Mouse (Mus musculus): ENCODE measurements at regions not wholly inside any gene's neighbourhood (a gene's known extent, or its start where the extent isn't known, plus 50 kb on each side); places are given as distances from the start of the nearest gene placed in this dataset.

- Histone ChIP-seq H3K9ac (no peak overlapping the region), H3K4me3 (no peak overlapping the region), H3K27ac (replicated peaks) (0 out of 2 replicates have a peak overlapping the region, but pooled peaks have one; percentile 29), H3K4me1 (no peaks in the 10 kb centered on the region; the same call in none of the 2 replicates), H3K9me3 (no peaks in the 10 kb centered on the region), H3K36me3 (no peaks in the 10 kb centered on the region), H3K27me3 (replicated peaks) (no peaks in the 10 kb centered on the region), H3K4me2 (no peak overlapping the region)
- WGBS: 61% methylated on average over 9 of the region's 9 CpGs
- ATAC-seq (ENCODE audit: extremely low read depth, insufficient number of reproducible peaks, low FRiP score, low TSS enrichment): no peak
Observed at GRCm38 (mm10) chr9:103867433-103868209, 106.0 kb upstream of the Tmem108 start.

DNA sequence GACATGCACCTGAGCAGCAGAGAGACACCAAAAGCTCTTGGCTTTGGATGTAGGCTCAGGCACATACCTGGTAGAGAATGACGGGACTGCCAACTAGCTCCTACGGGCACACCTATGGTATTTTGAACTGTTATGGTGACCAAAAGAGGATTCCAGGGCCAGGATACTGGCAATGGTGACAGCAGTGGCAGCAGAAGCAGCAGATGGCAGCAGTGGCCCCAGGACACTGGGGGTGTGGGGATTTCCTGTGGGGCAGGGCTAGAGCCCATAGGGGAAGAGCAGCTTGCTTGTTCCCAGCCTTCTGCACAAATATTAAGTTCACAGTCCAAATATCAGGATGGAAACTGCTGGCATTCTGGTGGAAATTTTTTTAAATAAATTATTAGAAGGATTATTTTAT is 107.6 kb upstream of the Tmem108 start:
- Histone ChIP-seq H3K9me3 (no peaks in the 10 kb centered on the region), H3K4me2 (no peak overlapping the region), H3K4me1 (no peaks in the 10 kb centered on the region; the same call in none of the 2 replicates), H3K27me3 (replicated peaks) (no peaks in the 10 kb centered on the region), H3K9ac (no peak overlapping the region), H3K4me3 (no peak overlapping the region), H3K27ac (replicated peaks) (no peak overlapping the region), H3K36me3 (no peaks in the 10 kb centered on the region)
- ATAC-seq (ENCODE audit: extremely low read depth, insufficient number of reproducible peaks, low FRiP score, low TSS enrichment): no peak
- WGBS: 86% methylated on average over 2 of the region's 2 CpGs

DNA sequence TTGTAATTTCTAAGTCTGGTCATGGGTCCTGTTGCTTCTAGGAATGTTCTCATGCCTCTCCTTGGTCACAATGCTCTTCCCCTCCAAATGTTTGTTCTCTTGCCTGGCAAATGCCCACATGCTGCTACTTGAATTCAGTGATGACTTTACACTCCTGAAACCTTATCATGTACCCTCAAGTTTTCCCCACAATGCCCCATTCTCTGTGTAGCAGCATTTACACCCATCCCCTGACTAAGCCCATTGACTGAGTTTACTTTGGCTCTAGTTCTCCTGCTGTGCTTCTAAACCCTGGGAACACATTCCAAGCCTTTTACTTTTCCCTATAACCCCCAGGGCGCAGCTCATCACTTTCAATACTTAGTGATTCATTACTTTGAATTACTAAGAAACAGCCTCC is 110.5 kb upstream of the Tmem108 start:
- Histone ChIP-seq H3K9me3 (no peaks in the 10 kb centered on the region), H3K4me3 (no peak overlapping the region), H3K27ac (replicated peaks) (no peak overlapping the region), H3K4me2 (no peak overlapping the region), H3K27me3 (replicated peaks) (no peaks in the 10 kb centered on the region), H3K36me3 (no peaks in the 10 kb centered on the region), H3K4me1 (no peaks in the 10 kb centered on the region; the same call in 1 of the 2 replicates), H3K9ac (no peak overlapping the region)
- no peak for ATAC-seq (ENCODE audit: extremely low read depth, insufficient number of reproducible peaks, low FRiP score, low TSS enrichment)
- WGBS: 77% methylated on average over 1 of the region's 1 CpGs

DNA sequence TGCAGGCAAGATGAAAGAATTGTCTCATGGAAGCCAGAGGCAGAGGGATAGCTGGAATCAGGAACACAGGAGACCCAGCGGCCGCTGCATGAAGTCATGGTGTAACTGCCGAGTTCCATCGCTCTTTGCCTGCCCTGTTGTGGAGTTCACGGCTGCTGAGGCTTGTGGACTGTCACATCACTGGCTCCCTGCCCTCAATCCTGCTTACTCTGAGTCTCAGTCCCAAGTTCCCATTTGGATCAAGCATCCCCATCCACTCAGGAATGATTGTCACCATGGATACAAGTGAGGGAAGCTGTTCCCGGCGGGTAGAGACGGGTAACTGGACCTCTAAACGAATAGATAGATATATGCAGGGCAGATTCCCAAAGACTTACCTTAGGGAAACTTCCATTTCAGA is 112.2 kb upstream of the Tmem108 start:
- no peak overlapping the region for H3K4me3 ChIP-seq
- no peak overlapping the region for H3K4me2 ChIP-seq
- ATAC-seq (ENCODE audit: extremely low read depth, insufficient number of reproducible peaks, low FRiP score, low TSS enrichment): no peak
- H3K4me1 ChIP-seq: no peaks in the 10 kb centered on the region; the same call in 1 of the 2 replicates
- no peaks in the 10 kb centered on the region for H3K9me3 ChIP-seq
- H3K9ac ChIP-seq: no peak overlapping the region
- H3K27ac ChIP-seq (replicated peaks): no peak overlapping the region
- H3K36me3 ChIP-seq: no peaks in the 10 kb centered on the region
- no peaks in the 10 kb centered on the region for H3K27me3 ChIP-seq (replicated peaks)
- WGBS: 78% methylated on average over 9 of the region's 9 CpGs

DNA sequence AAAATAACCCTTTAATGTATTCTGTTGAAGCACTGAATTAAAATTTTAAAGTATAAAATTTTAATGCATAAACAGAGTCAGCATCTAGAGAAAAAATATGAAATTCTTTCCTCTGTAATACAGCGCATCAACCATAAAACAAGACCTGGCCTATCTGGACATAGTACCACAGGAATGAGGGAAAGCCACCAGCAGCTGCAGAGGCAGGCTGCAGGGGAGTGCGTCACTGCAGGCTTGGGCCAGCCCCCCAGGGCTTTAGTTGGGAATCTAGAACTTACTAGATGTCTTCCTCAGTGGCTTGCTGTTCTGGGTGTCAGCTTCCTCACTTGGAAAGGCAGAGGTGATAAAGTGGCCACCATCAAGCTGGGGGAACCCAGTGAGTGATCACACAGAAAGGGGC is 116.2 kb upstream of the Tmem108 start:
- Histone ChIP-seq H3K9ac (no peak overlapping the region), H3K4me3 (no peak overlapping the region), H3K9me3 (no peaks in the 10 kb centered on the region; the same call in 1 of the 2 replicates), H3K36me3 (no peaks in the 10 kb centered on the region), H3K27ac (replicated peaks) (no peak overlapping the region), H3K27me3 (replicated peaks) (no peaks in the 10 kb centered on the region), H3K4me1 (no peaks in the 10 kb centered on the region), H3K4me2 (no peak overlapping the region)
- 67% methylated on average over 2 of the region's 2 CpGs for WGBS
- no peak for ATAC-seq (ENCODE audit: extremely low read depth, insufficient number of reproducible peaks, low FRiP score, low TSS enrichment)

GRCm38 (mm10) chr9:103892827-103893226 is 109.5 kb upstream of the Nphp3 start:
- ATAC-seq (ENCODE audit: extremely low read depth, insufficient number of reproducible peaks, low FRiP score, low TSS enrichment): no peak
- Histone ChIP-seq H3K27ac (replicated peaks) (peak overlapping the region; percentile 25; the same call in 1 of the 2 replicates), H3K9ac (no peak overlapping the region), H3K36me3 (no peaks in the 10 kb centered on the region), H3K4me1 (peaks cover 6% of the 10 kb centered on the region), H3K9me3 (no peaks in the 10 kb centered on the region), H3K4me2 (no peak overlapping the region), H3K4me3 (no peak overlapping the region), H3K27me3 (replicated peaks) (no peaks in the 10 kb centered on the region)
- 55% methylated on average over 4 of the region's 4 CpGs for WGBS

- Histone ChIP-seq H3K36me3 (no peaks in the 10 kb centered on the region), H3K9ac (no peak overlapping the region), H3K9me3 (no peaks in the 10 kb centered on the region), H3K4me2 (no peak overlapping the region), H3K4me3 (no peak overlapping the region), H3K27ac (replicated peaks) (no peak overlapping the region), H3K4me1 (peaks cover 6% of the 10 kb centered on the region), H3K27me3 (replicated peaks) (no peaks in the 10 kb centered on the region)
- 81% methylated on average over 2 of the region's 2 CpGs for WGBS
- no peak for ATAC-seq (ENCODE audit: extremely low read depth, insufficient number of reproducible peaks, low FRiP score, low TSS enrichment)
Observed at GRCm38 (mm10) chr9:103894376-103894775, 108.0 kb upstream of the Nphp3 start.

GRCm38 (mm10) chr9:103899311-103899710 is 103.0 kb upstream of the Nphp3 start:
- Histone ChIP-seq H3K36me3 (no peaks in the 10 kb centered on the region), H3K9me3 (no peaks in the 10 kb centered on the region), H3K4me3 (no peak overlapping the region), H3K4me2 (no peak overlapping the region), H3K27me3 (replicated peaks) (no peaks in the 10 kb centered on the region), H3K27ac (replicated peaks) (no peak overlapping the region), H3K9ac (no peak overlapping the region), H3K4me1 (no peaks in the 10 kb centered on the region)
- no peak for ATAC-seq (ENCODE audit: extremely low read depth, insufficient number of reproducible peaks, low FRiP score, low TSS enrichment)
- 38% methylated on average over 2 of the region's 2 CpGs for WGBS

GRCm38 (mm10) chr9:103911347-103911746 is 91.0 kb upstream of the Nphp3 start:
- no peaks in the 10 kb centered on the region for H3K36me3 ChIP-seq
- peak overlapping the region; percentile 51 for H3K27ac ChIP-seq (replicated peaks)
- H3K9me3 ChIP-seq: no peaks in the 10 kb centered on the region
- peaks cover 44% of the 10 kb centered on the region for H3K4me1 ChIP-seq
- no peak overlapping the region for H3K4me3 ChIP-seq
- no peak overlapping the region for H3K9ac ChIP-seq
- H3K27me3 ChIP-seq (replicated peaks): no peaks in the 10 kb centered on the region
- ATAC-seq (ENCODE audit: extremely low read depth, insufficient number of reproducible peaks, low FRiP score, low TSS enrichment): no peak
- H3K4me2 ChIP-seq: no peak overlapping the region
- 32% methylated on average over 2 of the region's 2 CpGs for WGBS

DNA sequence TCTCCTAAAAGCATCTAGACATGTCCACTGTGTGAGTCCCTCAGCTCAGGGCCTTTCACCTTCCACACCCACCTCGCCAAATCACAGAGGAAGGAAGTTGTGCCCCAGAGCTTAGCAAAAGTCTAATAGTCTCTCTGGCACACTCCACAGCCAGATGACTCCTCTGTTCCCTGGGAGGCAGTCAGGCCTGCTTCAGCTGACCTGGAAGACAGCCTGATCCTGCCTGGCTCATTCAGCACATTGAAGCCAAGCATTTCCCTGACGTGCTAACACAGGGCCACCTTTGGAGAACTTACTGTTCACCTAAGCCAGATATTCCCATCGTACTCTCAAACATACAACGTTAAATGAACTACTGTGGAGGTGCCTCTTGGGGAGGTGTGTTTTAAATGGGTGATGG is 87.2 kb upstream of the Nphp3 start:
- H3K9ac ChIP-seq: no peak overlapping the region

DNA sequence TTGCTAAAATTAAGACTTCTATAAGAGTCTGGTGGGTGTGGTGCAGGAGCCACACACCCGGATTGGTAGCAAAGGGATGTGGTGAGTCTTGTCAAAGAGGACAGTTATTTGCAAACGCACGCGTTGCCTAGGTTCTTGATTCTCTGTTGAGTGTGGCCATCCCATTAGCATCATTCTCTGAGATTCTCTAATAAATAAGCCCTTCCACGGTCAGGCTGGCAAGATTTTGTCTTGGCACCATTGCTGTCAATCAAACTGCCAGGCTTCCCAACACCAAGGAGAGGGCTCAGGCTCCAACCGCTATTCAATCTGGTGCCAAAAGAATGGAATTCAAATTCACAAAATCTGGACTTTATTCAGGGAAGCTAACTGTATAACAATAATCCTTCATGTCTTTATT is 84.6 kb upstream of the Nphp3 start:
- no peak for ATAC-seq (ENCODE audit: extremely low read depth, insufficient number of reproducible peaks, low FRiP score, low TSS enrichment)
- no peak overlapping the region for H3K4me3 ChIP-seq
- no peak overlapping the region for H3K4me2 ChIP-seq
- H3K27me3 ChIP-seq (replicated peaks): no peaks in the 10 kb centered on the region
- no peak overlapping the region for H3K9ac ChIP-seq
- H3K4me1 ChIP-seq: no peaks in the 10 kb centered on the region
- 90% methylated on average over 6 of the region's 6 CpGs for WGBS
- H3K27ac ChIP-seq (replicated peaks): no peak overlapping the region
- no peaks in the 10 kb centered on the region for H3K9me3 ChIP-seq
- H3K36me3 ChIP-seq: no peaks in the 10 kb centered on the region

More for the DNA sequence above, 87.2 kb upstream of the Nphp3 start:
- Histone ChIP-seq H3K9me3 (no peaks in the 10 kb centered on the region), H3K4me2 (no peak overlapping the region), H3K27me3 (replicated peaks) (no peaks in the 10 kb centered on the region), H3K4me3 (no peak overlapping the region), H3K27ac (replicated peaks) (no peak overlapping the region), H3K36me3 (no peaks in the 10 kb centered on the region), H3K4me1 (peaks cover 13% of the 10 kb centered on the region)
- ATAC-seq (ENCODE audit: extremely low read depth, insufficient number of reproducible peaks, low FRiP score, low TSS enrichment): no peak
- WGBS: 74% methylated on average over 4 of the region's 4 CpGs

GRCm38 (mm10) chr9:103922356-103922755 is 80.0 kb upstream of the Nphp3 start:
- H3K4me2 ChIP-seq: no peak overlapping the region
- no peak for ATAC-seq (ENCODE audit: extremely low read depth, insufficient number of reproducible peaks, low FRiP score, low TSS enrichment)
- no peaks in the 10 kb centered on the region for H3K36me3 ChIP-seq
- H3K9ac ChIP-seq: no peak overlapping the region
- no peaks in the 10 kb centered on the region for H3K4me1 ChIP-seq
- H3K27ac ChIP-seq (replicated peaks): no peak overlapping the region
- H3K9me3 ChIP-seq: no peaks in the 10 kb centered on the region
- H3K27me3 ChIP-seq (replicated peaks): no peaks in the 10 kb centered on the region
- WGBS: 83% methylated on average over 5 of the region's 5 CpGs
- no peak overlapping the region for H3K4me3 ChIP-seq

All from heart, embryonic 13.5 days (tissue).